Mouse (Mus musculus) MEL (cell line): ENCODE data around the gene Pid1.

Source experiments
- CHD2 ChIP-seq: IDR thresholded peaks from 2 replicates; pipeline ENCODE4 v1.6.1; 2011; ENCODE audit warnings: low read length, improper control_type of control experiment
- CTCF ChIP-seq, 3 experiments: IDR thresholded peaks in 2 of 3; conservative IDR thresholded peaks in 1 of 3; 2 replicates each; pipeline ENCODE4 v1.5.1; 2011 to 2012; ENCODE audit warnings: low read length in 3 of 3, low read depth in 2 of 3, mild to moderate bottlenecking in 2 of 3, improper control_type of control experiment in 1 of 3, inconsistent platforms in 1 of 3, mixed read lengths in 1 of 3, moderate library complexity in 1 of 3; ENCODE audit not compliant: control insufficient read depth in 1 of 3, insufficient read depth in 1 of 3, poor library complexity in 1 of 3, severe bottlenecking in 1 of 3
- EP300 ChIP-seq, 2 experiments: IDR thresholded peaks; 2 replicates each; pipeline ENCODE4 v1.6.1; 2011; ENCODE audit warnings: improper control_type of control experiment in 2 of 2, low read length in 2 of 2, low read depth in 1 of 2, mild to moderate bottlenecking in 1 of 2
- ETS1 ChIP-seq: IDR thresholded peaks from 2 replicates; pipeline ENCODE4 v1.6.1; 2012; ENCODE audit warnings: low read depth, mild to moderate bottlenecking, inconsistent platforms, low read length, improper control_type of control experiment, moderate library complexity
- POLR2A ChIP-seq, 2 experiments: IDR thresholded peaks; 2 replicates each; pipeline ENCODE4 v1.6.1; 2011 to 2012; ENCODE audit warnings: low read length in 2 of 2, mild to moderate bottlenecking in 2 of 2, control low read depth in 1 of 2, improper control_type of control experiment in 1 of 2, low read depth in 1 of 2, moderate library complexity in 1 of 2; ENCODE audit not compliant: control insufficient read depth in 1 of 2, insufficient read depth in 1 of 2, poor library complexity in 1 of 2
- POLR2AphosphoS2 ChIP-seq: IDR thresholded peaks from 2 replicates; pipeline ENCODE4 v1.6.1; 2011; ENCODE audit warnings: low read length, improper control_type of control experiment
- POLR2AphosphoS5 ChIP-seq: IDR thresholded peaks from 2 replicates; pipeline ENCODE4 v1.6.1; 2012; ENCODE audit warnings: low read depth, borderline replicate concordance, mild to moderate bottlenecking, inconsistent platforms, low read length, moderate library complexity, mixed read lengths
- RAD21 ChIP-seq: IDR thresholded peaks from 2 replicates; pipeline ENCODE4 v1.6.1; 2011; ENCODE audit warnings: mild to moderate bottlenecking, low read depth, low read length, improper control_type of control experiment
- TAL1 ChIP-seq: IDR thresholded peaks from 2 replicates; pipeline ENCODE4 v1.6.1; 2012; ENCODE audit warnings: mild to moderate bottlenecking, inconsistent platforms, low read length, moderate library complexity, mixed read lengths
- TBP ChIP-seq: IDR thresholded peaks from 2 replicates; pipeline ENCODE4 v1.8.0; 2011; ENCODE audit warnings: low read depth, low read length, improper control_type of control experiment
- UBTF ChIP-seq: IDR thresholded peaks from 2 replicates; pipeline ENCODE4 v1.6.1; 2012; ENCODE audit warnings: low read depth, mild to moderate bottlenecking, inconsistent platforms, low read length, improper control_type of control experiment, moderate library complexity, borderline replicate concordance; ENCODE audit not compliant: insufficient read depth
- USF1 ChIP-seq: IDR thresholded peaks from 2 replicates; pipeline ENCODE4 v1.6.1; 2014; ENCODE audit warnings: low read depth, mild to moderate bottlenecking, inconsistent platforms, low read length, improper control_type of control experiment, moderate library complexity
- USF2 ChIP-seq, 2 experiments: IDR thresholded peaks; 2 replicates each; pipeline ENCODE4 v1.6.1; 2011 to 2012; ENCODE audit warnings: improper control_type of control experiment in 2 of 2, low read length in 2 of 2, borderline replicate concordance in 1 of 2, inconsistent platforms in 1 of 2, low read depth in 1 of 2, mild to moderate bottlenecking in 1 of 2; ENCODE audit not compliant: insufficient read depth in 1 of 2
- ZKSCAN1 ChIP-seq: IDR thresholded peaks from 2 replicates; pipeline ENCODE4 v1.6.1; 2012; ENCODE audit warnings: low read depth, mild to moderate bottlenecking, inconsistent platforms, low read length, improper control_type of control experiment, moderate library complexity

GRCm38 (mm10) chr1:84280171-84280570 lies 83.8 kb downstream of the Pid1 start:
- TF ChIP-seq ETS1 (no peak), CTCF (IDR thresholded peaks at IDR 0.05 in 2 of 3, conservative IDR thresholded peaks at IDR 0.05 in 1 of 3; ENCODE audit: control insufficient read depth in 1 of 3, insufficient read depth in 1 of 3, low read depth in 2 of 3, low read length in 3 of 3, poor library complexity in 1 of 3, severe bottlenecking in 1 of 3) (no peak), POLR2AphosphoS2 (no peak), EP300 (IDR thresholded peaks at IDR 0.05; ENCODE audit: low read depth in 1 of 2, low read length in 2 of 2) (no peak), USF2 (IDR thresholded peaks at IDR 0.05; ENCODE audit: borderline replicate concordance in 1 of 2, insufficient read depth in 1 of 2, low read depth in 1 of 2, low read length in 2 of 2) (no peak), TBP (no peak), TAL1 (no peak), RAD21 (no peak), POLR2A (IDR thresholded peaks at IDR 0.05; ENCODE audit: control insufficient read depth in 1 of 2, insufficient read depth in 1 of 2, low read depth in 1 of 2, low read length in 2 of 2, poor library complexity in 1 of 2) (no peak), POLR2AphosphoS5 (no peak), USF1 (no peak), UBTF (no peak), ZKSCAN1 (no peak), CHD2 (no peak)
